Mouse (Mus musculus) testis, adult 2 months (tissue): ENCODE measurements at regions not wholly inside any gene's neighbourhood (a gene's known extent, or its start where the extent isn't known, plus 50 kb on each side); places are given as distances from the start of the nearest gene placed in this dataset.
A peak's percentile ranks its signal among the peaks of the same experiment; 100 is the strongest.
"Not testable (repeated sequence)": the region's sequence is repeated elsewhere in the genome, so short reads cannot be mapped to it uniquely, and the experiment has no call there.

Experiments
- H3K27ac ChIP-seq: fragments of 200-500 bp; 2 replicates; pipeline ENCODE4 v1.5.1; 2012; ENCODE audit warnings: low read depth, low read length; ENCODE audit not compliant: control insufficient read depth, insufficient read depth
- H3K27me3 ChIP-seq: fragments of 200-500 bp; 2 replicates; pipeline ENCODE4 v1.6.1; 2012; ENCODE audit warnings: mild to moderate bottlenecking, low read length, moderate library complexity; ENCODE audit not compliant: control insufficient read depth, insufficient read depth
- H3K36me3 ChIP-seq: fragments of 200-500 bp; 2 replicates; pipeline ENCODE4 v1.6.1; 2012; ENCODE audit warnings: mild to moderate bottlenecking, low read length; ENCODE audit not compliant: control insufficient read depth, insufficient read depth
- H3K4me1 ChIP-seq: fragments of 200-500 bp; 2 replicates; pipeline ENCODE4 v1.6.1; 2012; ENCODE audit warnings: low read length; ENCODE audit not compliant: control insufficient read depth, insufficient read depth
- H3K4me3 ChIP-seq: fragments of 200-500 bp; 2 replicates; pipeline ENCODE4 v1.5.1; 2012; ENCODE audit warnings: low read depth, mild to moderate bottlenecking, low read length, moderate library complexity, mixed read lengths; ENCODE audit not compliant: control insufficient read depth
- CTCF ChIP-seq: fragments of 200-500 bp; IDR thresholded peaks from 2 replicates; pipeline ENCODE4 v1.5.1; 2012; ENCODE audit warnings: low read depth, mild to moderate bottlenecking, inconsistent platforms, low read length, moderate library complexity; ENCODE audit not compliant: control insufficient read depth, insufficient read depth, insufficient replicate concordance
- POLR2A ChIP-seq: fragments of 200-500 bp; IDR thresholded peaks from 2 replicates; pipeline ENCODE4 v1.6.1; 2012; ENCODE audit warnings: low read depth, mild to moderate bottlenecking, inconsistent platforms, low read length, moderate library complexity; ENCODE audit not compliant: control insufficient read depth

DNA sequence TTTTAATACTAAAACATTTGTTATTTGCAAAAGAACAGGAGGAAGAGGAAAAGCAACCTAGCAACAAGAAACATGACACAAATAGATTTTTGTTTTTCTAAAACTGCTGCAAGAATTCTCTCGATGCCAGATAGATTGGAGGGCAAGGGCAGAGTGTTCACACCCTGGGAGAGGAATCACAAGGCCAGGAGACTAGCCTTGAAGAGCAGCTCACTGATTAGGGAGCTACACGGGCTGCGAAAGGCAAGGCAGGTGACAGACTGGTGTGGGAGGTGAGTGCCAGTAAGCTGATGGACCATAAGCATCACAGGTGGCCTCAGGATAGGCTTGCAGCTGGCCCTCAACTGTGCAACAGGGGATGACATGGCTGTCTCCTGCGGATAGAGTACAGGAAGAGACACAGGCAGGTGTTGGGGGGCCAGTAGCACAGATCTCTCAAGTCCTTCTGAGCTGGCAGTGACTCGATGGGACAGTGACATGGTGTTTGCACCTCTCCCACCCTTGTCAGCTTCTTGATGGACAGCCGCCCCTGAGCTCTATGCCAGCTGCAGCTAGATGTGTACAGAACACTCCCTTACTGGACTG is 102.0 kb upstream of the Abca1 start:
- TF ChIP-seq POLR2A (no peak), CTCF (no peak)
- no peak overlapping the region for H3K4me3 ChIP-seq
- peak overlapping the region; percentile 7 for H3K27ac ChIP-seq
- H3K4me1 ChIP-seq = no peaks in the 10 kb centered on the region; the same call in 1 of the 2 replicates
- H3K36me3 ChIP-seq = no peaks in the 10 kb centered on the region
- no peaks in the 10 kb centered on the region for H3K27me3 ChIP-seq

DNA sequence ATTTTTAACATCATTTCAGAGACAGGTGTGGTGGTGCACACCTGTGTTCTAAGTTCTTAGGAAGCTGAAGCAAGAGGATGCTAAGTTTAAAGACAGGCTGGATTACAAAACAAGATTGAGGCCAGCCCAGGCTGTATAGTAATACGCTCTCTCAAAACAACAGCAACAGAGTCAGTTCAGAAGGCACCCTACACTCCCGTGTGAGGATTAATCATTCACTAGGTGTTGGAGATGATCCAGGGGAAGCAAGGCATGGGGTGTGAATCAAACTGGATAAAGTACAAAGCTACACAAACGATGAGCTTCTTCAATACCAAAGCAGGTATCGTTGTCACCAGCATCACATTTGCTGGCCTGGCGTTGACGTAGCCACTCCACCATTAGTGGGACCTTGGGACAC is 99.3 kb upstream of the Abca1 start:
- Histone ChIP-seq H3K4me1 (no peaks in the 10 kb centered on the region), H3K27ac (no peak overlapping the region), H3K27me3 (no peaks in the 10 kb centered on the region), H3K4me3 (no peak overlapping the region), H3K36me3 (no peaks in the 10 kb centered on the region)
- TF ChIP-seq CTCF (no peak), POLR2A (no peak)

DNA sequence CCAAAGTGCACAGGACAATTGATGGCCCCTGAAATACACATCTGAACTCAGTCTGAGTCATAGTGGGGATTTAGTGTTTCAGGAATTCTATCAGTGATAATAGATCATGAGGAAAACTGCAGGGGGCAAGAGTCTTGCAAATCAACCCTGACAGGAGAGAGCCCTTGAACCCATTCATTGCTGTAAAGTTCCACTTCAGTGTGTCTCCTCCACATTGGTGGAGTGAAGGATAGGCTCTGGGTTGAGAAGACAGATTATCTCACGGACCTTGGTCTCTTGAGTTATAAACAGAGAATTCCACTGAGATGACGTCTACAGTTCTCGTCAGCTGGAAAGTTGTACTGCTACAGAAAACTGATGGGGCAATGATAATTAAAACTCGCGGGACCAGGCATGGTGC is 97.3 kb upstream of the Abca1 start:
- H3K27ac ChIP-seq = no peak overlapping the region
- no peak overlapping the region for H3K4me3 ChIP-seq
- TF ChIP-seq POLR2A (no peak), CTCF (no peak)
- H3K36me3 ChIP-seq = no peaks in the 10 kb centered on the region
- H3K27me3 ChIP-seq = no peaks in the 10 kb centered on the region
- no peaks in the 10 kb centered on the region for H3K4me1 ChIP-seq

DNA sequence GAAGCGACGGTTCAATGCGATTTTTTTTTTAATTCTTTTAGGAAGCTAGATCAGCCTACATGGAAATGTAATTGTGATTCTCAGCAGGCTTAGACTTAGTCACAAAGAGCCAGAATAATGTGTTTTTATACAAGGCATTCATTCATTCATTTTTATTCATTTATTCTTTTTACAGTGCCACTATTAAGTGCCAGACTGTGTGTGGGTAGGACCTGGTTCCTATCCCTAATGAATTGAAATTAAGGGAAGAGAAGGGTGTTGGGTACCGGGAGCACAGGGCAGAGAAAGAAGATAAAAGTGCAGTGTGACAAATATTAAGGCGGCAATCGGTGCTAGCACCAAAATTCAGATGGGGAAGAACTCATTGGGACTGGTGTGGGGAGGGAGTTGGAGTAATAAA is 94.8 kb upstream of the Abca1 start:
- no peak overlapping the region for H3K27ac ChIP-seq
- TF ChIP-seq POLR2A (no peak), CTCF (no peak)
- no peak overlapping the region for H3K4me3 ChIP-seq
- H3K4me1 ChIP-seq = no peaks in the 10 kb centered on the region
- no peaks in the 10 kb centered on the region for H3K36me3 ChIP-seq
- no peaks in the 10 kb centered on the region for H3K27me3 ChIP-seq

DNA sequence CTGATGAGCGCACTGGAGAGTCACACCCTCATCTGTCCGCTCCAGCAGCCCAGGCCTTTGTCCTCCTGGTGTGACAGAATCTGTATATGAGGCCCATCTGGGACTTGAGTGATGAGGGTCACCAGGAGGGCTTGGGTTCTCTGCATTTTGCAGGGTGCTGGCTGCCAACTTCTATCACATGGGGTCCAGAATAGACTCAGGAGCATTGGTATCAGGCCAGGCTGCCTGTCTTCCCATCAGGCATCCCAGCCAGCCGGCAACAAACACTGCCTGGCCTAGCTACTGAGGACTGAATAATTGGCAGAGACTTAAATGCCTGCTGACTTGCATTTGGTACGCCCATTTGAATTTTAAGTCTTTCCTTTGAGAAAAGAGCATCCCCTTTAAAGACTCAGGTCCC is 94.0 kb upstream of the Abca1 start:
- H3K27ac ChIP-seq = no peak overlapping the region
- no peaks in the 10 kb centered on the region for H3K4me1 ChIP-seq
- H3K36me3 ChIP-seq = no peaks in the 10 kb centered on the region
- H3K27me3 ChIP-seq = no peaks in the 10 kb centered on the region
- TF ChIP-seq CTCF (no peak), POLR2A (no peak)
- no peak overlapping the region for H3K4me3 ChIP-seq

DNA sequence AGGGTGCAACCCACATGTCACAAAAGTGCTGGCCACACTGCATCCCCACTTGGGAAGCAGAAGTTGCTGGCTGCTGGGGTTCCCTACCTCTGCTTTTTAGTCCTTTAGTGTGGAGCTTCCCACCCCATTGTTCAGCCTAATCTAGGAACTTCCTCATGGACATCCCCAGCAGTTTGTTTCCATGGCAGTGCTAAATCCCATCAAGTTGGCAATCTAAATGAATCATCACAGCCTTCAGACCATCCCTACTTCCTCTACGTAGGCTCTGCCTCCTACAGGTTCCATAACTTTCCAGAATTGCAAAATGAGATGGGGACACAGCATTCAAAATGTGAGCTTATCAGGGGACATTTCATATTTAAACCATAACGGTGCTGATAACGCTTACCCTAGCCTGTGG is 90.6 kb upstream of the Abca1 start:
- H3K4me3 ChIP-seq = no peak overlapping the region
- TF ChIP-seq POLR2A (no peak), CTCF (no peak)
- peaks cover 1% of the 10 kb centered on the region; the same call in 1 of the 2 replicates for H3K36me3 ChIP-seq
- peaks cover 5% of the 10 kb centered on the region for H3K4me1 ChIP-seq
- no peaks in the 10 kb centered on the region for H3K27me3 ChIP-seq
- H3K27ac ChIP-seq = no peak overlapping the region

DNA sequence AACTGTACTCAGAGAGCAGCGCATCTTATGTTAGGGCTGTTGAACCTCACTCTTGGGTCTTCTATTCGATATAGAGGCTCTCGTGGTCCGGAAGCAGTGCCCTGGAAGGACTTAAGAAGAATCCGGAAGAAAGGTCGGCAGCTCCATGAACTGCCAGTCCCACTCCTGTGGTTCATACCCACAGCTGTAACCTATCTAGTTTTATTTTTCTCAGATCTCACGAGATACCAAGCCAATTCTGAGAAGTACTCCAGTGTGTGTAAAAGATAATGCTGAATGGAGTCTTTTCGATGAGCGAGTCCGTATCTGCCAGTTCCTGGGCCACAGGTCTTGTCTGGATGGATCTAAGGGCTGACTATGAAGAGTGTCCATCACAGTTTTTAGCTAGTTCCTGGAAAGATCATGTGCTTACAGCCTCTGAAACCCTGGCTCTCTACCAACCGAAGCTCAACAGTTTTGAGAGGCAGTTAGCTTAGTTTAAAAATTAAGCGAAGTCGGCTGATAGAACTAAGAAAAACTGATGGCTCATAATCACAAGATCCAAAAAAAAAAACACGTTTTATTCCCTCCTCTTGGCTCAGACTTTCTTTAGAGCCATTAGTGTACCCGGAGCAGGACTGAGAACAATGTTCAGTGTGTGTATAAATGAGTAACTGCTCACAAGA is 86.5 kb upstream of the Abca1 start:
- peak overlapping the region; percentile 82 for H3K27ac ChIP-seq
- H3K4me1 ChIP-seq = peaks cover 6% of the 10 kb centered on the region
- H3K4me3 ChIP-seq = peak overlapping the region; percentile 64
- TF ChIP-seq POLR2A (no peak), CTCF (no peak)
- no peaks in the 10 kb centered on the region for H3K27me3 ChIP-seq
- peaks cover 1% of the 10 kb centered on the region; the same call in 1 of the 2 replicates for H3K36me3 ChIP-seq

DNA sequence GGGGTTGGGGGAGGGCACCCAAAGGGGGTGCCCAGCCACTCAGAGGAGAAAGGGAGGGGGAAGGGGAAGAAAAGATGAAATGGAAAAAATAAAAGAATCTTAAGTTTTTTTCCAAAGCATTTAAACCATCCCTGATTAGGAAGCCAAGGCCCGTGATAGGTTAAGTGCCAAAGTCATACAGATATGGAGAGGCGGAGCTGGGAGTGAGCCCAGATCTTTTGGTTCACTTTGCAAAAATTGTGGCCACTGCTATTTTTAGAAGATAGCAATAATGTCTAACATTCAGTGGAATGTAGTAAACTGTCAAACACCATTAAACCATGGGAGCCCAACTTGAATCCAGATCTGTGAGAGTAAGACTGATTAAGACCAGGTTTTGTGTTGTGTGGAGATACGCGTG is 85.9 kb upstream of the Abca1 start:
- Histone ChIP-seq H3K27ac (peak overlapping the region; percentile 82), H3K36me3 (peaks cover 1% of the 10 kb centered on the region; the same call in 1 of the 2 replicates), H3K27me3 (no peaks in the 10 kb centered on the region), H3K4me3 (peak overlapping the region; percentile 64; the same call in 1 of the 2 replicates), H3K4me1 (peaks cover 6% of the 10 kb centered on the region)
- no peak for TF ChIP-seq CTCF
- TF ChIP-seq POLR2A = no peak

DNA sequence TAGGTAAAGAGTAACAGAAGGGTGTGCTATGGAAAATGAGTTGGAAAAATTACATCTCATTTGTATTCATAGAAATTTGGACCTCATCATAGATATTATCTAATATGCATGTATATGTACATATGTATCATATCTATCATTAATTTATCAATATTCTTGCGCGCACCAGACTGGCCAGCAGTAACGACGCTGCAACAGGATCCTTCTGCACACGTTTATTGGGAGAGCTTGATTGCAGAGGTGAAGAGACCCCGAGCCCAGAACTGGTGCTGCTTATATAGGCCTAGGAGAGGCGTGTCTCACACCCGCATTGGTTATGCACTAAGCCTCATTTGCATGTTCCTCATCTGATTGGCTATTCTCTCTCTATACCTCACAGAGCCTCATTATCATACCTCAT is 83.8 kb upstream of the Abca1 start:
- H3K27ac ChIP-seq, H3K4me1 ChIP-seq, H3K36me3 ChIP-seq, H3K4me3 ChIP-seq, H3K27me3 ChIP-seq: not testable (repeated sequence)
